Mouse (Mus musculus) limb, embryonic 12.5 days (tissue): ENCODE measurements around the gene Kdm4a. TPM values are rescaled to one million over a fixed set of nuclear protein-coding genes. Genes with fewer than 3 reads are reported as not detected.
A peak's percentile ranks its signal among the peaks of the same experiment; 100 is the strongest.

Experiments
- ATAC-seq: fragments of 200-750 bp; cut with Nextera tagmentation; 2 replicates; pipeline ENCODE4 v1.8.0; 2017; ENCODE audit warnings: low read depth, moderate TSS enrichment; ENCODE audit not compliant: insufficient number of reproducible peaks, insufficient read depth, low FRiP score, low TSS enrichment
- H3K27ac ChIP-seq: fragments of 300-500 bp; sonication (generic); 2 replicates; pipeline ENCODE4 v1.5.1; 2016; ENCODE audit warnings: mild to moderate bottlenecking, moderate library complexity
- H3K27me3 ChIP-seq: fragments of 300-500 bp; sonication (generic); 2 replicates; pipeline ENCODE4 v1.6.1; 2016; ENCODE audit warnings: mild to moderate bottlenecking, moderate library complexity
- H3K36me3 ChIP-seq: fragments of 300-500 bp; sonication (generic); 2 replicates; pipeline ENCODE4 v1.6.1; 2016; ENCODE audit warnings: mild to moderate bottlenecking, moderate library complexity
- H3K4me1 ChIP-seq: fragments of 300-500 bp; sonication (generic); replicated peaks from 2 replicates; pipeline ENCODE4 v1.6.1; 2016
- H3K4me2 ChIP-seq: fragments of 300-500 bp; sonication (generic); 2 replicates; pipeline ENCODE4 v1.6.1; 2016; ENCODE audit warnings: mild to moderate bottlenecking, moderate library complexity
- H3K4me3 ChIP-seq: fragments of 300-500 bp; sonication (generic); replicated peaks from 2 replicates; pipeline ENCODE4 v1.5.1; 2016; ENCODE audit warnings: mild to moderate bottlenecking
- H3K9ac ChIP-seq: fragments of 300-500 bp; sonication (generic); replicated peaks from 2 replicates; pipeline ENCODE4 v1.6.1; 2016; ENCODE audit warnings: mild to moderate bottlenecking, moderate library complexity
- H3K9me3 ChIP-seq: fragments of 300-500 bp; sonication (generic); 2 replicates; pipeline ENCODE4 v1.6.1; 2016; ENCODE audit warnings: mild to moderate bottlenecking, moderate library complexity
- WGBS: fragments of 180-500 bp; shearing (Covaris S2); methylation state at CpG from one replicate; pipeline ENCODE4 v1.1.7; 2016; 5-methylcytosine and 5-hydroxymethylcytosine counted together
- polyA plus RNA-seq: library from polyadenylated mRNA; unstranded; fragments of >200 nt; fragmentation: Nextera tagmentation; extraction: Ambion mirVana; gene quantifications from 2 replicates; pipeline ENCODE4 v1.2.1, GENCODE M21; 2016

Gene Kdm4a
- polyA plus RNA-seq, 1 experiment from 2014 or later = 58.1 TPM

GRCm38 (mm10) chr4:118109649-118110048 lies 70.2 kb downstream of the Kdm4a start:
- WGBS = 87% methylated on average over 13 of the region's 13 CpGs
- Histone ChIP-seq H3K9ac (no peak overlapping the region), H3K9me3 (peaks cover 5% of the 10 kb centered on the region; the same call in 1 of the 2 replicates), H3K4me1 (no peaks in the 10 kb centered on the region; the same call in 1 of the 2 replicates), H3K27me3 (no peaks in the 10 kb centered on the region), H3K4me2 (no peak overlapping the region), H3K27ac (0 out of 2 replicates have a peak overlapping the region, but pooled peaks have one; percentile 29), H3K36me3 (peaks cover 18% of the 10 kb centered on the region), H3K4me3 (no peak overlapping the region)
- no peak for ATAC-seq

DNA sequence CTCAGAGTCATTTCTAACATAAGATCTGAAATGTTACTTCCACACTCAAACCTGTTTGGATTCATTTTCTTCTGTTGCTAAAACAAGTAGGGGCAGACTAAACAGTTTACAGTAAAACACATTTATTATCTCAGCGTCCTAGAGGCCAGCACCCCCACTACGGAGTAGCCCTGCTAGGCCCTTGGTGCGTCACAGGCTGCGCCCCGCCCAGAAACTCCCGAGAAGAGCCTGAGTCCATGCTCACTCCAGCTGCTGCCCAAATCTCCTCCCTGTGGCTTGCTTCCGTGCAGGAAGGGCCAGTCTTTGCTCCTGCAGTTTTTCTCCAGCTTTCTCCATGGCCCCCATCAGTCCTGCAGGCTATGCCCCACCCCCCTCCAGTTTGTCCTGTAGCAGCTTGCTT lies 71.1 kb downstream of the Kdm4a start:
- H3K27me3 ChIP-seq = no peaks in the 10 kb centered on the region
- no peak for ATAC-seq
- H3K9me3 ChIP-seq = peaks cover 5% of the 10 kb centered on the region; the same call in 1 of the 2 replicates
- H3K4me1 ChIP-seq = no peaks in the 10 kb centered on the region; the same call in 1 of the 2 replicates
- H3K9ac ChIP-seq = 0 out of 2 replicates have a peak overlapping the region, but pooled peaks have one; percentile 2
- 68% methylated on average over 7 of the region's 7 CpGs for WGBS
- H3K4me2 ChIP-seq = no peak overlapping the region
- no peak overlapping the region for H3K4me3 ChIP-seq
- H3K27ac ChIP-seq = no peak overlapping the region
- peaks cover 23% of the 10 kb centered on the region for H3K36me3 ChIP-seq

- H3K4me3 ChIP-seq = no peak overlapping the region
- no peak overlapping the region for H3K27ac ChIP-seq
- no peaks in the 10 kb centered on the region for H3K27me3 ChIP-seq
- no peak overlapping the region for H3K4me2 ChIP-seq
- H3K9me3 ChIP-seq = peaks cover 5% of the 10 kb centered on the region; the same call in 1 of the 2 replicates
- no peak overlapping the region for H3K9ac ChIP-seq
- H3K4me1 ChIP-seq = no peaks in the 10 kb centered on the region; the same call in 1 of the 2 replicates
- WGBS = 90% methylated on average over 3 of the region's 3 CpGs
- H3K36me3 ChIP-seq = peaks cover 16% of the 10 kb centered on the region; the same call in 1 of the 2 replicates
- no peak for ATAC-seq
Measured at GRCm38 (mm10) chr4:118105256-118106053, 74.4 kb downstream of the Kdm4a start.

- H3K27me3 ChIP-seq = no peaks in the 10 kb centered on the region
- no peak for ATAC-seq
- 83% methylated on average over 8 of the region's 8 CpGs for WGBS
- H3K36me3 ChIP-seq = peaks cover 16% of the 10 kb centered on the region; the same call in 1 of the 2 replicates
- no peak overlapping the region for H3K9ac ChIP-seq
- H3K27ac ChIP-seq = no peak overlapping the region
- H3K4me3 ChIP-seq = no peak overlapping the region
- H3K4me1 ChIP-seq = no peaks in the 10 kb centered on the region
- H3K4me2 ChIP-seq = no peak overlapping the region
- peaks cover 5% of the 10 kb centered on the region; the same call in 1 of the 2 replicates for H3K9me3 ChIP-seq
Measured at GRCm38 (mm10) chr4:118103280-118103830, 76.5 kb downstream of the Kdm4a start.

DNA sequence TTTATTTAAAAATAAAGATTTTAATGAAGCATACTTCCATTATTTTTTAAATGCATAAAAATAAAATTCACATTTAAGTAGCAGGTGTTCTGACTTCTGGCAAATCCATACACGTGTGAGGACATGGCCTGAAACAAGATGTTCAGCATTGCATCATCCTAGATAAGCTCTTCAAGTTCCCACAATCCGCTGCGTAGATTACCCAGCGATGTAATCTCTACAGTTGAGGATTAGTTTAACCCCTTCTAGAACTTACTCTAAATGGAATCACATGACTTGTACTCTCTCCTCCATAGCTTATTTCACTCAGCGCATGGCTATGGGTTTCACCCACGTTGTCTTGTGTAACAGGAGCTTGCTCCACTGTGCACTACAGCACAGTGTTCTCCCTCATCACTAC lies 78.3 kb downstream of the Kdm4a start:
- Histone ChIP-seq H3K9me3 (no peaks in the 10 kb centered on the region), H3K27ac (no peak overlapping the region), H3K4me1 (no peaks in the 10 kb centered on the region), H3K4me2 (no peak overlapping the region), H3K4me3 (no peak overlapping the region), H3K36me3 (peaks cover 7% of the 10 kb centered on the region; the same call in 1 of the 2 replicates), H3K27me3 (no peaks in the 10 kb centered on the region), H3K9ac (no peak overlapping the region)
- 91% methylated on average over 6 of the region's 6 CpGs for WGBS
- no peak for ATAC-seq

- Histone ChIP-seq H3K4me3 (no peak overlapping the region), H3K9me3 (no peaks in the 10 kb centered on the region), H3K27me3 (no peaks in the 10 kb centered on the region), H3K9ac (no peak overlapping the region), H3K4me2 (no peak overlapping the region), H3K27ac (no peak overlapping the region), H3K36me3 (peaks cover 5% of the 10 kb centered on the region; the same call in 1 of the 2 replicates), H3K4me1 (no peaks in the 10 kb centered on the region)
- no peak for ATAC-seq
- WGBS = 89% methylated on average over 8 of the region's 8 CpGs
Measured at GRCm38 (mm10) chr4:118099637-118100364, 80.0 kb downstream of the Kdm4a start.

DNA sequence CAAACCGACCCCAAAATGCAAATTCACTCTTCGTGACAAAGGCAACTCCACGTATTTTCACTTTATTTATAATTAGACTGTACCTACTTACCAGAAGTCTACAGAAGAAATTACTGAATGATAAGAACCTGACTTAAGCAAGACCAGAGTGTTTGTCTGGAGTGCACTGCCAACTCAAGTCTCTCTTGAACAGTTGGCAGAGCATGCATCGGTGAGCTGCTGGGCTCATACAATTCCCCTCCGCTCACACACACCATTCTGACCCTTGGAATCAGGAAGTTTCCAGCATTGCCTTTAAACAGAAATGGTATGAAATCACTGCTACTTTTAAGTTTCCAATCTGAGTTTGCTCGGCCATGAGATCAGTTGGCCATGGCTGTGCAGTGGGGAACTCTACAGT lies 81.3 kb downstream of the Kdm4a start:
- 94% methylated on average over 6 of the region's 6 CpGs for WGBS
- H3K4me1 ChIP-seq = no peaks in the 10 kb centered on the region
- H3K4me3 ChIP-seq = no peak overlapping the region
- H3K9ac ChIP-seq = no peak overlapping the region
- no peaks in the 10 kb centered on the region for H3K36me3 ChIP-seq
- no peaks in the 10 kb centered on the region for H3K9me3 ChIP-seq
- no peak for ATAC-seq
- no peak overlapping the region for H3K4me2 ChIP-seq
- H3K27ac ChIP-seq = no peak overlapping the region
- H3K27me3 ChIP-seq = no peaks in the 10 kb centered on the region

- H3K9ac ChIP-seq = no peak overlapping the region
- no peaks in the 10 kb centered on the region for H3K4me1 ChIP-seq
- no peak overlapping the region for H3K4me3 ChIP-seq
- no peak overlapping the region for H3K4me2 ChIP-seq
- no peaks in the 10 kb centered on the region for H3K36me3 ChIP-seq
- H3K27me3 ChIP-seq = no peaks in the 10 kb centered on the region
- WGBS = 80% methylated on average over 6 of the region's 6 CpGs
- ATAC-seq = no peak
- no peaks in the 10 kb centered on the region for H3K9me3 ChIP-seq
- no peak overlapping the region for H3K27ac ChIP-seq
Measured at GRCm38 (mm10) chr4:118096069-118096468, 83.8 kb downstream of the Kdm4a start.

- no peak for ATAC-seq
- H3K4me1 ChIP-seq = peaks cover 2% of the 10 kb centered on the region; the same call in 1 of the 2 replicates
- H3K4me2 ChIP-seq = no peak overlapping the region
- H3K27ac ChIP-seq = no peak overlapping the region
- no peaks in the 10 kb centered on the region for H3K27me3 ChIP-seq
- H3K4me3 ChIP-seq = no peak overlapping the region
- no peaks in the 10 kb centered on the region for H3K36me3 ChIP-seq
- WGBS = 95% methylated on average over 11 of the region's 11 CpGs
- no peak overlapping the region for H3K9ac ChIP-seq
- H3K9me3 ChIP-seq = no peaks in the 10 kb centered on the region
Measured at GRCm38 (mm10) chr4:118092784-118093457, 86.9 kb downstream of the Kdm4a start.

DNA sequence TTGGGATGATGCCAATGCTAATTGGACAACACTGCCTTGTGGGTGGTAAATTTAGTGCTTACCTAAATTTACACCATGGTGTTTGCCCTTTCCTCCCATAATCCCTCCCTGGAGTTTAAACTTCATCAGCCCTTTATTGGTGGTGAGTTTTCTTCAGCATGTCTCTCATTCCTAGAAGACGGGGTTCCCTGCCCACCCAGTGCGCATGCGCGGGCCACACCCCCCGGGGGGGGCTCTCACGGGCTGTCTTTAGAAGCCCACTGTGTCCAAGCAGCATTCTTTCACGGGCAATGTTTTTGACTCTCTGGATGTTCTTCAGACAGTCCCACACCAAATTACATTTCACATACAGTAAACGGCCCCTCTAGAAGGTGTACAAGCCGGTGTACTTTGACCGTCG lies 89.4 kb downstream of the Kdm4a start:
- no peak overlapping the region for H3K9ac ChIP-seq
- no peak overlapping the region for H3K4me3 ChIP-seq
- no peaks in the 10 kb centered on the region for H3K27me3 ChIP-seq
- no peak overlapping the region for H3K27ac ChIP-seq
- no peak for ATAC-seq
- 88% methylated on average over 11 of the region's 11 CpGs for WGBS
- H3K4me1 ChIP-seq = peaks cover 2% of the 10 kb centered on the region; the same call in 1 of the 2 replicates
- H3K9me3 ChIP-seq = no peaks in the 10 kb centered on the region
- H3K36me3 ChIP-seq = no peaks in the 10 kb centered on the region
- no peak overlapping the region for H3K4me2 ChIP-seq
